Mouse (Mus musculus) CD4-positive, CD25-positive, alpha-beta regulatory T cell, adult 4 months (primary cell): ENCODE measurements around the gene Lin28b. TPM values are rescaled to one million over a fixed set of nuclear protein-coding genes. Genes with fewer than 3 reads are reported as not detected.
"Not testable (repeated sequence)": the region's sequence is repeated elsewhere in the genome, so short reads cannot be mapped to it uniquely, and the experiment has no call there.

ENCODE experiments used
- ATAC-seq: one replicate; pipeline ENCODE4 v1.8.0; 2017
- polyA plus RNA-seq, 2 experiments: library from polyadenylated mRNA; unstranded; fragments of 100-300 nt; shearing (Covaris generic); gene quantifications; one replicate each; pipeline ENCODE4 v1.2.1; 2017

The Lin28b gene
- polyA plus RNA-seq, 2 experiments from 2014 or later = not detected

DNA sequence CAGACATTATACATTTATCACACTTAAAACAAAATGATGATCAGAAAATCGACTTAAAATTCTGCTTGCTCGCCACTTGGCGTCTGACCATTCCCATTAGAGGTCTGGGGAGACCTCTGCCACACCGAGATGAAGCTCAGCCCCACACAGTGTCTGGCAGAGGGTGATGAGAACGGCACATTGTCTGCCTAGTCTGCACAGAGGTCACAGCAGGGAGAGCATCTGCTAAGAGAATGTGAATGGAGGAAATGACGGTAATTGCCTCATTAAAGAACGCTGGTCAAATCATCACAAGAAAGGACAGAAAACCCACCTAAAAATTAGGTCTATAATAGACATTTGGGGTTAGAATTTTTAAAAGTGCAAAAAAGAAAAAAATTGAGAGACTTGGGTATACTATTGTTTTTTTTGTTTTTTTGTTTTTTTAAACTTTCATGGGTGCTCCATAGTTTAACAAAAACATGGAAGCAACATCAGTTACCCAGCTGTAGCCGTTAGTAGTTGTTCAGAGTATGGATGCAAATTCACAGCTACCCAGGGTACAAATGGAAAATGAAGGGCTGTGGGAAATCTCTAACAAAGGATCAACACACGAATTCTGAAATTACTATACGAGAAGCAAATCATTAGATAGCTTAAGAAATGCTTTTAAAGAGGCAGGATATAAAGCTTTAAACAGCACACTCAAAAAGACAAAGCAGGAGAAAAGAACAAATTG, 75.4 kb downstream of the Lin28b start:
- ATAC-seq = no peak

DNA sequence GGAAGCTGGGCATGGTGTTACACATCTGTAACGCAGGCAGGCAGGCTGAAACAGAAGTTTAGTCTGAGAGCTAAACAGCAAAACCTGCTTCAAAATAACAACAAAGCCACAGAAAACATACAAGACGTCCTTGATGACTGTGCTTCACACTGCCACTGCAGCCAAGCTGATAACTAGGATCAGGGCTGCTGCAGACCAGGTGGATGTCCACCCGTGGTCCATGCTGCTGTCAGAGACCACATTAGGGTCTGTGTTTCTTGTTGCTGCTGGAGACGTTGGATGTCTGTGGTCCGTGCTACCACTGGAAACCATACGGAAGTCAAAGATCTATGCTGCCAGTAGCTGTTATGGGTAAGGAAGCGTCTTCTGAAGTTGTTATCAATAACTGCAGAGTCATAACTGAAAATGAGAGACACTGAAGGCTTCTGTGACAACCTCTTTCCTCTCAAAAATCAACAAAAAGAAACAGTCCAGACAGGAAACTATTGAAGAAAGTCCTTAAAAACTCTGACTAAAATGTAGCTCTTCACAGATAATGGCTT, 86.4 kb downstream of the Lin28b start:
- no peak for ATAC-seq

DNA sequence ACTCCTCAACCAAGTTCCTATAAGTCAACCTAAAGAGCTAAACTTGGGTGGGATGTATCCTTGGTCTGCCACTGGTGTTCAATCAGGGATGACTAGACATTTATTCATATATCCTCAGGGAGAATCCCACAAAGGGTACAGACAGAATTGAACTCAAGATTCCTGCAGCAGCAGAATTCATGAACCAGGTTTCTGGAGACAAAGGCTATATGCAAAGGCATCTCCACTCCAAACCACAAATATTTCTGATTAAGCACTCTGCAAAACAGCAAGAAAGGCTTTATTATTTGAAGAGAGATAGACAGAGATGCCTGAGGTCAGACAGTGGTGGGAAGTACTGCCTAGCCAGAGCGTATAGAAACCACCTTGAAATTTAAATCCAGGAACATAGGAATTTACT, 88.0 kb downstream of the Lin28b start:
- ATAC-seq = no peak

DNA sequence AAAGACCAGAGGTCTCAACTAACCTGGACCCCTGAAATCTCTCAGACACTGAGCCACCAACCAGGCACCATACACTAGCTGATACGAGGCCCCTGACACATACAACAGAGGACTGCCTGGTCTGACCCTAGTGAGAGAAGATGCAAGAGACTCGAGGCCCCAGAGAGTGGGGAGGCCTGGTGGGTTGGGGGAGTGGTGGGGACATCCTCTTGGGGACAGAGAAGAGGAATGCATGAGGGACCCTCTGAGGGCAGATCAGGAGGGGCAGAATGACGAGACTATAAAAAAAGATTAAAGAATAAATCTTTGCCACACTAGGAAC, 103.6 kb downstream of the Lin28b start:
- no peak for ATAC-seq

DNA sequence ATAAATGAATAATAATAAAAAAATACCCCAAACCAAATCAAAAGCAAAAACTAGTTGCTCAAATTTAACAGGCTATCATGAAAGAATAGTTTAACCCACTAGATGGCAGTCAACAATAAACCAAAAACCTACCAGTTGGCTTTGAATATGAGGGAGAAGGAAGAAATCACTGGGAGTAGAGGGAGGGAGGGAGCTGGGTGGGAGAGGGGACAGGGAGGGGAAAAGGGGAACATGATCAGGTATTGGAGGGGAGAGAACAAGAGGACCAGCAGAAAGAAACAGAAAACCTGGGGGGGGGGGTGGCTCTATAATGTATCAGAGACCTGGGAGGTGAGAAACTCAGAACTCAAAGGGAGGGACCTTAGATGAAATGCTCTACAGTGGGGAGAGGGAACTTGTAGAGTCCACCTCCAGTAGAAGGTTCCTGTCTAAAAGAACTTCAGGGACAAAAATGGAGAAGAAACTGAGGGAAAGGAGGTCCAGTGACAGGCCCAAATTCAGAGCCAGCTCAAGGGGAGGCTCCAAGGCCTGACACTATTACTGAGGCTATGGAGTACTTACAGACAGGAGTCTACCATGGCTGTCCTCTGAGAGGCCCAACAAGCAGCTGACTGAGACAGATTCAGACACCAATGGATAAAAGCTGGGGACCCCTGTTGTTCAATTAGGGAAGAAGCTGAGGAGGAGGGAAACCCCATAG, 104.1 kb downstream of the Lin28b start:
- no peak for ATAC-seq

DNA sequence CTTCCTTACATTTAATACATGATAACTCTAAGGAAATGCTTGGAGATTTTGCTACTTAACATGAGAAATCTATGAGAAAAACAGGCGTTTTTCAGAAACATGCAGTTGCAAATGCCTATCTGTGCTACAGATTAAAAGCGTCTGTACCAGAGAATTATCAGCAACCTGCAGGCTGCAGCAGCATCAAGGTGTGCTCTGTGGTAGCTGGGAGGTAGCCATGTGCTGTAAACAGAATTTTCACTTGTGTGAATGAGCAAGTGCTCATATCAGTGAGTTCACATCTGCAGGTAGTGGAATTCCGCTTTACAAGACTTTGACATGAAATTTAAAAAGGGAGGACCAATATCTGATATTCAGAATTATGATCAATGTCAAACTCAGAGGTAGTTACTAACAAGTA, 107.9 kb downstream of the Lin28b start:
- no peak for ATAC-seq

DNA sequence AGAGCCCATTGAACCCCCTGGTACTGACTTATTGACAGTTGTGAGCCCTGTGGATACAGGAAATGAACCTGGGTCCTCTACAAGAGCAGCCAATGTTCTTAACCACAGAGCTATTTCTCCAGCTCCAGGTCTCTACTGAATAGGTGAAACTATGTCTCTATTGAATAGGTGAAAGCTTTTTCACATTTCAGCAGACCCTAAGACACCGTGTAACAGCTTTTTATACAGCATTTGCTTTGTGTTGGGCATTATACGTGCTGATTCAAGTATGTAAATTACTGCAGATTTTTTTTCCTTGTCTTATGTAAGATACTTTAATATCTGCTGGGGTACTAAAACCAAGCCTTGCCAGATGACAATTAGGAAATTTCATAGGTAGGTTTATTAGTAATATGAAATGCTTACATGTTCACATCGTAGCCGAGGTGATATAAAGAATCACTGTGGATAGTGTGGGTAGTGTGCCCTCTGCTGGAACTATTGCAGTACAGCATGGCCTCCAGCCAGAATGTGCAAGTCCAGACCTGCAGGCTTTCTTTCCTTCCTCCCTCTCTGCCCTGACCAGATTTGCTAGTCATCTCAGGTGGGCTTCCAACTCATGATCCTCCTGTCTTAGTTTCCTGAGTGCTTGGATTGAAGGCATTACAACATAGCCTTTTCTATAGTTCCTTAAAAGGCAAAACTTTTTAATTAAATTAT, 113.1 kb downstream of the Lin28b start:
- peak; percentile 65 for ATAC-seq

DNA sequence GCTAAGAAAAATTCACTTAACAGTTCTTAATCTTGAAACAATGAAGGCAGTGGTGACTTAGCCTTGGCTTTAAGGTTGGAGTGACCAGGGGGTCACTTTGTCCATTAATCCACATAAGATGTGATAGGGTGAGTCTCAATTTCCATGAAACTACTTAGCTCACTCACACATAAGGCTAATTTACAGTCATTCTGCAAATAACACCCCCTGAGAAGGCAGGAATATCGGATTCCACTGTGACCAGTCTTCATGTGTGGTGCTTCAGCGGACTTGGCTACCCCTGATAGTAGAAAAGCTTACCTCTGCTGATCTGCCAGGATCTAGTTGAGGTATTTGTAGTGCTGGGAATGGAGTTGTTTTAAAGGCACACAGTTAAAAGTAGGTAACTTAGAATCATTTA, 115.7 kb downstream of the Lin28b start:
- ATAC-seq = no peak

DNA sequence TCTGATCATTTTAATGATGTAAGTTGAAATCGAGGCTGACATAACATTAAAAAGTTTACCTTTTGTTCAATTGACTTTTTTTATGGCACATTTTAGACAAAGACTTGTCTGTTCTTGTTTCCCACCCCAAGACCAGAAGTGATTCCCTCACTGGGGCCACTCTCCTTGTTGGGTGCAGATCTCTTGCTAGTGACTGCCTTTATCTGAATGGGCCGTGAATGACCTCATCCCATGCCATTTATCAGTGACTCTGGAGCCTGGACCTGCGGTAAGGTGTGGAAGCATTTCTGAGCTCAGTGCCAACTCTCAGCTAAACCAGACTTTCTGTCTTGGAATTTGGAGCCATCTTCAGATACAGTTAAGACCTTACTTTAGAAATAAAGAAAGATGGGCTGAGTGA, 116.6 kb downstream of the Lin28b start:
- ATAC-seq = no peak

DNA sequence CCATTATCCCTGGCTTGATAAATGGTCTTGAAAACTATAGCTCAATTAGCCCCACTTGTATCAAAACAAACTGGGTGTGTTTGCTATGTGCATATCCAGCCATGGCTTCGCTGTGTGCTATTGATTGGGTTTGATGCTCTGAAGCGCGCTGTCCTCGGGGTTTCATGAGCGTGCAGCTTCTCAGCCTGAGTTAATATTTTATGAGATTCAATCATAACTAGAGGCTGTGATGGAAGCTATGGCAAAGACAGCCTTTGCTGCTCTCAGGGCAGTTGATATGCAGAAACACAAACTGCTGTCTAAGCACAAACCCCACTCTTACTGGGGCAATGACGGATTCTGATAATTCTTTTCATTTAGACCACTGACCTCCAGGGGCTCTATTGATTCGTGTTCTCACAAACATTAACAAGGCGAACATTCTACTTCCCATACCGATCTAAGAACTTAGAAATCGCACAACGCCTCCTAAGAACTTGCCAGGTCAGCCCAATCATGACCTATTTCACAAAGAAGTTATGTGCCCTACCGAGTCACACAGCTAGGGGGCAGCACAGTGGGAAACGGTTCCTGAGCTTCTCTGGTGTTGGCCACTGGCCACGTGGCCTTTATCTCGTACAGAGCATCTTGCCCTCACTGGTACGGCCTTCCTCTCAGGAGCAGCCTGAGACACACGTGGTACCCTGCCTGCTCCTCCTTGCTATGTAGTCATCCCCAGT, 119.0 kb downstream of the Lin28b start:
- no peak for ATAC-seq

DNA sequence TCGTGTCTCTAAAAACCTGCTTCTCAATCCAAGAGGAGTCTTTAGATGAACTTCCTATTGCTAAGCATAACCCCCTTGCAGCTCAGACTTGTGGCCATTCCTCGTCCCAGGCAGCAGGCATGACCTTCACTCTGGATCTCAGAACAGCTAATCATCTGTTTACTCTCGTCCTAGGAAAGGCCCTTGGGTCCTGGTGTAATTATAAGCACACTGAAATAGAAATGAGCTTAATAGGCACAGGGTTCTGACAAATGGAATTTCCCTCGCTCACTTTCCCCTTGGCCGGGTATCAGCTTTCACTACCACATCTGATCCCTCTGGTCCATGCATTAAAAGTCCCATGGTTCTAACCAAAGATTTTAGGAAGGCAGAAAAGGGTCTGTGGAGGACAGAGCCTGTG, 122.8 kb downstream of the Lin28b start:
- ATAC-seq = no peak

DNA sequence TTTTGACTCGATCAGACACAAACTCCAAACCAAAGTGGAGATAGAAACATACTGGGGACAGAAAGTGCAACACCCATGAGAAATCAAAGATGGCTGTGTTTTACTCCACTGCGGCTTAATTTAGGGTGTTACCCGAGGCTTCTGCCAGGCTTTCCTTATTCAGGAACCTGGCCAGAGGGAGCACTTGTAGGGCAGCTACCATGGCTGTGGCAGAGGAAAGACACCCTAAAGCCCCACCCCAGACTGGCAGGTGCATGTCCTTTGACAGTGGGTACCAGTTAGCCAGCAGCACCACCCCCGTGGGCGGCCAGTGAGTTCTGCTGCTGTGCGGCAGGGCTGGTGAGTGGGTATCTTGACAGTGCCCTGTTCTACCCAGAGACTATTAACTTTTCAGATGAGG, 130.1 kb downstream of the Lin28b start:
- ATAC-seq = no peak

DNA sequence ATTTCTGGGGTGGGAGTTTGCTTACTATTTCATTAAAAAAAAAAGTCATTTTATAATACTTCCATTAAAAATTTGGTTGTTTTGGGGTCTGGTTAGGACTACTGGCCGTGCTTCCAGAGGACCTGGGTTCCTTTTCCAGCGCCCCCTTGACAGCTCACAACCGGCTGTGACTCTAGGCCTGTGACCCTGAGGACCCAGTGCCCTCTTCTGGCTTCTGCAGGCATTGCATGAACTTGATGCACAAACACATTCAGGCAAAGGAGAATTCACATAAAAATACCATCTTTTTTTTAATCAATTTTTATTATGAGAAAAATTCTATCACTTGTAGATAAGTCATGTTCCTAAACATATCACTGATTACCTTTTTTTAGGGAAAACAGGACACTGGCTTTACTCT, 138.1 kb downstream of the Lin28b start:
- not testable (repeated sequence) for ATAC-seq

DNA sequence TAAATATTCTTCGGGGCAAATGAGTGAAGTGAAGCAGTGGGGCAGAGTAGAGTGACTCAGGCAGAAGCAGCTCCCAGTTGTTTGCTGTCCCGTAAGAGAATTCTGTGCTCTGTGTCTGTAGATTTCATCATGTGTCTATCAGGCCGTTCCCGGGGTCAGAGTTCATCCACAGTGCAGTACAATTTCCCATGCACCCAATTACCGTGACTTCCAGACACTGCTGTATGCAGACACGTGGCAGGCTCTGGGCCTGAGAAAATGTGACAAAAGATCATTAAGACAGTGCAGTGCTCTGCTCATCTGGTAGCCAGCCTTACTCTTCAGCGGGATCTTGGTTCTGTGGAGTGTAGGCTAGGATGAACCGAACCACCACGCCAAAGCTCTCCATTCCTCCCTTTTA, 141.0 kb downstream of the Lin28b start:
- ATAC-seq = no peak

DNA sequence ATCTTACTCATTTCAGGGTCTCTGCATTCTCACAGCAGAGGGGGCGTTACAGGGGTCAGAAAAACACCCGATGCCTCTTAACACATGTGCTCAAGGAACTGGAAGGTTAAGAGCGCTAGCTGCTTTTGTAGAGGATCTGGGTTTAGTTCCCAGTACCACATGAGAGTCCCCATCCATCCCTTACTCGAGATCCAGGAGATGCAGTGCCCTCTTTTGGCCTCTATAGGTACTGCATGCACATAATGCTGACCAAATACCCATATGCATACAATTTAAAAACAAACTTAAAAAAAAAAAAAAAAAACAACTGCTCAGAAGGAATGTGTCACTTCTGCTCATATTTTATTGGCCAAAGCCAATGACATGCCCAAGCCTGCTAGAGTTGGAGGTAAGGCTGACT, 141.8 kb downstream of the Lin28b start:
- no peak for ATAC-seq

DNA sequence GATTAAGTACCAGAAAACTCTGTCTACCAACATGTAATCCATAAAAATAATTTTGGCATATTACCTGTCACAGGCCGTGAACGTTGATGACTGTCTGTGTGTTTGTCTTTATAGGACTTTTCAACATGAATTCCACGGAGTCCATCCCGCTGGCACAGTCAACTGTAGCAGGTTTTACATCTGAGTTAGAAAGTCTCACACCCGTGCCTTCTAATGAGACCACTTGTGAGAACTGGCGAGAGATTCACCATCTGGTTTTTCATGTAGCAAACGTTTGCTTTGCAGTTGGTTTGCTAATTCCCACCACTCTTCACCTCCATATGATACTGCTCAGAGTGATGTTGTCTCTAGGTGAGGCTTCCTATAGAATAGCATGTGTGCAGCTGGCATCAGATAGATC, 147.1 kb downstream of the Lin28b start:
- no peak for ATAC-seq

DNA sequence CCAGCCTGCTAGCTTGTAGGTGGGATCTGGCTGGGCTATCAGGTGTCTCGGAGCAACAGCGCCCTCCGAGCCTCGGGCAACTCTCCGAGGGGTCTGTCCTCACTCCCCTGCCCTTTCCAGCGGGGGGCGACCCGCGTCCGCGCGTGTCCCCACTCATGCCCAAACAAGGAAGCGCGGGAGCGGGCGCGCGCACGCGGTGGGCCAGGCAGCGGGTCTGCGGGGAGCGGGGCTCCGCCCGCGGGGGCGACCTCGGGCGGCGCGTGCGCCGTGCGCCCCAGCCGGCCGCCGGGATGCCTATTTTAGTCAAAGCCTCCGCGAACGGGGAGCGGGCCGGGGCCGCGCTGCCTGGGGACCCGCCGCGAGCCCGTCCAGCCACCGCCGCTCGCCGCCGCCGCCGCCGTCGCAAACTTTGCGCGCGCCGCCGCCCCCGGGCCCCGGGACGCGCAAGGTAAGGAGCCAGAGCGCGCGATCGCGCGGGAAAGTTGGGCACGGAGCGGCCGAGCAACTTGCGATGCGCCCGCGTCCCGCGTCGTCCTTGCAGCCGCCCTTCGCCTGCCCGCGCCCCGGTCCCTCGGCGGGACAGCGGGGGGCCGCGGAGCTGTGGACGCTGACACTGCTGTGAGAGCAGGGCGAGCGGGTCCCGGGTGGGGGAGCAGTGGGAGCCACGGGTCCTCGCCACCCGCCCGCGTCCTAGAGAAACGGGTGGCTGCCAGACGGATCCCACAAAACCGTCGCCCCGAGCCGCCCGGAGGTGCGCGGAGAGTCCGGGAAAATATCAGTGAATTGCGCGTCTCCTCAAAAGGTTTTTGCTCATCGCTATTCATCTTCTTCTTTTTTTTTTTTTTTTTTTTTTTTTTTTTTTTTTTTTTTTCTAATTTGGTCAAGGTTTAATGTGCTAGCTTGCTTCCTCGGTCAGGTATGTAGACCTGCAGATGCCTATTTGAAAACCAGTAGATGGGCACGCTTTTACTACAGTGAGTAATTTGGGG, 150.5 kb downstream of the Lin28b start, which contains the start of gene Bves:
Gene Bves, plus strand, starts transcription at position 339 of the 989 bp plus-strand sequence.
- no peak for ATAC-seq

DNA sequence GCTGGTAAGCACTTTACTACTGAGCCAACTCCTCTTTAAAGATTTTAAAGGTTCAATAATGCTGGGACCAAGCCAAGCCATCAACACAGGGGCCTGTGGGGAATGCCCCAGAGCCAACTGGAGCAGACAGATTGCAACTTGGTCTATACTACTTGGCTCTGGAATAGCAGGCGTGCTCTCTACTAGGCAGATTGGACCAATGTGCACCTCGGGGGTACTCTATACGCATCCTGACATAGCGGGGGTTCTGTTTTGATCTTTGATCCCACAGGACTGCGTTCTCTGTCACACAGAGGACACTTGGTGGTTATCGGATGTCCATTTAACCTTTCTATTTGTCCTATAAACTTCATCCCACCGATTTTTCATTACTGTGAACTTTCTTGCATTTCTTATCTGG, 151.3 kb downstream of the Lin28b start:
- ATAC-seq = no peak

DNA sequence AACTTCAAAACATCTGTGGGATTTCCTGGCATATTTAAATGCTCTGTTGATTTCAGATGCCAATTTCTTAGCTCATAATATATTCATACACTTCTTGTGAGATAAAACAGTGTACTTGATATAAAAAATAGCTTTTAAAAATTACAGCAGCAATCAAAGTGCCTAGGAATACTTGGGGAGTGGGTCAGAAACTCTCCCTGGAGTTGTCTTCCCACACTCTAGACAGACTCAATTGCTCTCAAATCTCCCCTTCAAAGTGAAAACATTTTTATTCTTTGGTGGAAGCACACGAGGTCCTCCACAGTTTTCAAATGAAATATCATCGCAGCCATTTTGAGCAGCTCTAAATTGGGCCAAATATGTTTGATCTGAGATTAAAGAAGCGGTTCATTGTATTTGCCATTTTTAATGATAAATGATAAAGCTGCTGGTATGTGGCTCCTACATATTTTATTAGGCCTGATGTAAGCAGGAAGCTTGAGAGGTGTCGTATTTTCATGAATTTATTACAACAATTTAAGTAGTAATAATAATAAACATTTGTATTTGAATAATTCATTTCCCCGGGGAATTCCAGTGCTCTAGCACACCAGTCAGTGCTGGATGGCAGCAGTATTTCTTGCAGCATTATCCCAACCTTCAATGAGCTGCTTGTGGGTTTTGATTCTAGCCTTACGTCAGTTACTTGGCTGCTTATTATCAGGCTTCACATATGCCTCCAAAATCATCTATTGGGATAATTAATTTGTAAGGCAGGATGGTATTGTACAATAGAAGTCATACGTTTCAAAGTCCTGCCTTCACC, 157.8 kb downstream of the Lin28b start:
- ATAC-seq = no peak
